Mouse (Mus musculus) hindbrain, embryonic 12.5 days (tissue): ENCODE results near the gene Gprc5d. TPM values are rescaled to one million over a fixed set of nuclear protein-coding genes. Genes with fewer than 3 reads are reported as not detected.

Experiments
- ATAC-seq: fragments of 200-750 bp; cut with Nextera tagmentation; 2 replicates; pipeline ENCODE4 v1.8.0; 2017; ENCODE audit warnings: moderate TSS enrichment; ENCODE audit not compliant: low FRiP score
- H3K27ac ChIP-seq: fragments of 300-500 bp; sonication (generic); 2 replicates; pipeline ENCODE4 v1.5.1; 2016; ENCODE audit warnings: mild to moderate bottlenecking
- H3K27me3 ChIP-seq: fragments of 300-500 bp; sonication (generic); 2 replicates; pipeline ENCODE4 v1.6.1; 2016; ENCODE audit warnings: mild to moderate bottlenecking
- H3K36me3 ChIP-seq: fragments of 300-500 bp; sonication (generic); 2 replicates; pipeline ENCODE4 v1.6.1; 2016; ENCODE audit warnings: mild to moderate bottlenecking
- H3K4me1 ChIP-seq: fragments of 300-500 bp; sonication (generic); 2 replicates; pipeline ENCODE4 v1.6.1; 2016
- H3K4me2 ChIP-seq: fragments of 300-500 bp; sonication (generic); replicated peaks from 2 replicates; pipeline ENCODE4 v1.6.1; 2016; ENCODE audit warnings: mild to moderate bottlenecking
- H3K4me3 ChIP-seq: fragments of 300-500 bp; sonication (generic); 2 replicates; pipeline ENCODE4 v1.5.1; 2016; ENCODE audit warnings: mild to moderate bottlenecking
- H3K9ac ChIP-seq: fragments of 300-500 bp; sonication (generic); 2 replicates; pipeline ENCODE4 v1.6.1; 2016; ENCODE audit warnings: mild to moderate bottlenecking, moderate library complexity
- H3K9me3 ChIP-seq: fragments of 300-500 bp; sonication (generic); replicated peaks from 2 replicates; pipeline ENCODE4 v1.6.1; 2016; ENCODE audit warnings: mild to moderate bottlenecking
- WGBS: fragments of 180-500 bp; shearing (Covaris S2); methylation state at CpG from one replicate; pipeline ENCODE4 v1.1.7; 2016; 5-methylcytosine and 5-hydroxymethylcytosine counted together
- polyA plus RNA-seq: library from polyadenylated mRNA; unstranded; fragments of >200 nt; fragmentation: Nextera tagmentation; extraction: Ambion mirVana; gene quantifications from 2 replicates; pipeline ENCODE4 v1.2.1, GENCODE M21; 2016

Gprc5d gene
- polyA plus RNA-seq, 1 experiment from 2014 or later = not detected

DNA sequence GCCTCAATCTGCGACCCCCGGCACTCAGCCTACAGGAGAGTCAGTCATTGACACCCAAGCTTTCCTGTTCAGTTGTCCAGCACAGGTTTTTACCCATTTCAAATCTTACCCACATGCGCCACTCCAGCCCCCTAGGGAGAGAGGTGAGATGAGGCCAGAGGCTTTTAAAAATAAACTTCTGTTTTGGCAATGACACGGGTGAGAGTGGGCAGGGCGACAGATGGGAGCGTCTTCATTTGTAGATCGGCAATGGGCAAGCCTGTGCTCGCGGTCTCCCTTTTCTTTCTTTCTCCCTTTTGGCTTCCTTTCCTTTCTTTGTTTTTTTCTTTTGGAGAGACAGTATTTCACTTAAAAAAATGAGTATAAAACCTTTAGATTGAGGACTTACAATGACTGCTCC lies 15.4 kb upstream of the Gprc5d start:
- Histone ChIP-seq H3K9me3 (no peaks in the 10 kb centered on the region), H3K9ac (no peak overlapping the region), H3K4me2 (no peak overlapping the region), H3K27me3 (0 out of 2 replicates have a peak, but pooled peaks cover 4% of the 10 kb centered on the region), H3K36me3 (no peaks in the 10 kb centered on the region), H3K4me3 (no peak overlapping the region), H3K27ac (no peak overlapping the region), H3K4me1 (peaks cover 16% of the 10 kb centered on the region)
- 92% methylated on average over 9 of the region's 9 CpGs for WGBS
- no peak for ATAC-seq

DNA sequence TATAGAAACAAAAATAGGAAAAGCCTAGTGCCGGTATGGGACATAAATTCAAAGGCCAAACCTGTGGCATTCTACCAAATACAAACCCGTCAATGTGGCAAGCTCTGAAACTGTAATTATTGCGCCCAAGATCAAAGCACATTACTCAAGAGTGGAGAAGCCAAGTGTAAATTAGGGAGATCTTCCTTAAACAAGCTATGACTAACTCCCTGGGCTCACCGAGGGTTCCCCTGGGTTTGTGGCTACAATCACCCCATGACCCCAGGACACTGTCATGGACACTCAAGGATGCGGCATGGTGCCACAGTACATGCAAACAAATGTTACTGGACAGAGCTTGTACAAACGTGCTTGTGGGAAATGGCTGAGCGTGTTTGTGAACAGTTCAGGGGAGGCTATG lies 15.0 kb upstream of the Gprc5d start:
- Histone ChIP-seq H3K27ac (no peak overlapping the region), H3K9me3 (no peaks in the 10 kb centered on the region), H3K36me3 (no peaks in the 10 kb centered on the region), H3K27me3 (0 out of 2 replicates have a peak, but pooled peaks cover 4% of the 10 kb centered on the region), H3K4me2 (no peak overlapping the region), H3K4me3 (no peak overlapping the region), H3K9ac (no peak overlapping the region), H3K4me1 (peaks cover 12% of the 10 kb centered on the region)
- 85% methylated on average over 7 of the region's 7 CpGs for WGBS
- ATAC-seq = no peak

DNA sequence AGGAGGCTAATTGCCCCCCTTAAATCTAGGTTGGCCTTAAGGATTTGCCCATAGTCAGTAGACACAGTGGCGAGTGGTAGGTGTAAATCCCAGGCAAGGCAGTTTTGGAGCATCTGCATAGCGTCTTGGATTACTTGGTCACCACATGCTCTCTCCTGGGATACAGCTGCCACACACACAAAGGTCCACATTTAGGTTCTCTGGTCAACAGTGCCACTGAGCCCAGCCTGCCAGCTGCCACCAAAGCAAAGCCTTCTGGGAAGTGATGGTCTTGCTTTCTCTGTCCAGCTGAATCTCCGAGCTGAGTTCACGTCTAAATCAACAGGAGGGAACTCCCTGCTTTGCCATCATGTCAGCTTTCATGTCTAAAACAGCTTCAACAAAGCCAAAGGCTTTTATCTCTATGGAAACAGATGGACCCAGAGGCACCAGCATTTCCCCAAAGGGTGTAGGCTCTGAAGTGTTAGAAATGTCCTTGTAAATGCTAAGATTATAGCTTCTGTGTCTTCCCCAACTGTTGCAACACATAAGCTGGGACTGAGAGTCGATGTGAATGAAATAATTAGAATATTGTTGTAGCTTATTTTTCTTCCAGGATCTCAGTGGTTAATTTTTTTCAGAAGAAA lies 6.8 kb upstream of the Gprc5d start:
- no peak overlapping the region for H3K9ac ChIP-seq
- H3K4me1 ChIP-seq = peaks cover 5% of the 10 kb centered on the region; the same call in 1 of the 2 replicates
- no peaks in the 10 kb centered on the region for H3K9me3 ChIP-seq
- no peaks in the 10 kb centered on the region for H3K36me3 ChIP-seq
- H3K27me3 ChIP-seq = no peaks in the 10 kb centered on the region
- no peak overlapping the region for H3K4me2 ChIP-seq
- H3K27ac ChIP-seq = no peak overlapping the region
- no peak for ATAC-seq
- no peak overlapping the region for H3K4me3 ChIP-seq
- 46% methylated on average over 5 of the region's 5 CpGs for WGBS

DNA sequence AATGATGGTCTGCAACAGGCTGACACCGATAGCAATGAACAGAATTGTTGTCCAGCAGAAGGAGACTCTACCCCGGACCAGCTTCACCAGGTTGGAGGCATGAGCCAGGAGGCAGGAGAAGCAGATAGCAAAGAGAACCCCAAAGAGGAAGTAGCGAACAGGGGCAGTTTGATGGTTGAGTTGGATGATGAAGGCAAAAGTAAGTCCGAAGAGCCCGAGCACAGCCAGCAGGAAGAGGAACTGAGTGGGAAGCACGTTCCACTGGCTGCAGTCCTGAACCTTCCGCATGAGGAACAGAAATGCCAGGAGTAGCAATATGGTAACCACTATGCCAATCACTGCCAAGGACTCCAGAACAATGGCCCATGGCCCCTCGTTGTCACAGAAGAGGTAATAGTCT lies 1.6 kb downstream of the Gprc5d start:
- 94% methylated on average over 8 of the region's 8 CpGs for WGBS
- Histone ChIP-seq H3K36me3 (no peaks in the 10 kb centered on the region), H3K4me3 (no peak overlapping the region), H3K4me2 (no peak overlapping the region), H3K27ac (no peak overlapping the region), H3K4me1 (peaks cover 11% of the 10 kb centered on the region), H3K9me3 (no peaks in the 10 kb centered on the region), H3K27me3 (peaks cover 6% of the 10 kb centered on the region), H3K9ac (no peak overlapping the region)
- no peak for ATAC-seq

GRCm38 (mm10) chr6:135113114-135113436 lies 5.0 kb downstream of the Gprc5d start:
- H3K9me3 ChIP-seq = no peaks in the 10 kb centered on the region
- H3K36me3 ChIP-seq = no peaks in the 10 kb centered on the region
- no peak overlapping the region for H3K4me3 ChIP-seq
- no peak overlapping the region for H3K4me2 ChIP-seq
- peaks cover 6% of the 10 kb centered on the region for H3K27me3 ChIP-seq
- 9% methylated on average over 6 of the region's 6 CpGs for WGBS
- no peak for ATAC-seq
- H3K4me1 ChIP-seq = peaks cover 11% of the 10 kb centered on the region
- H3K27ac ChIP-seq = no peak overlapping the region
- H3K9ac ChIP-seq = no peak overlapping the region

DNA sequence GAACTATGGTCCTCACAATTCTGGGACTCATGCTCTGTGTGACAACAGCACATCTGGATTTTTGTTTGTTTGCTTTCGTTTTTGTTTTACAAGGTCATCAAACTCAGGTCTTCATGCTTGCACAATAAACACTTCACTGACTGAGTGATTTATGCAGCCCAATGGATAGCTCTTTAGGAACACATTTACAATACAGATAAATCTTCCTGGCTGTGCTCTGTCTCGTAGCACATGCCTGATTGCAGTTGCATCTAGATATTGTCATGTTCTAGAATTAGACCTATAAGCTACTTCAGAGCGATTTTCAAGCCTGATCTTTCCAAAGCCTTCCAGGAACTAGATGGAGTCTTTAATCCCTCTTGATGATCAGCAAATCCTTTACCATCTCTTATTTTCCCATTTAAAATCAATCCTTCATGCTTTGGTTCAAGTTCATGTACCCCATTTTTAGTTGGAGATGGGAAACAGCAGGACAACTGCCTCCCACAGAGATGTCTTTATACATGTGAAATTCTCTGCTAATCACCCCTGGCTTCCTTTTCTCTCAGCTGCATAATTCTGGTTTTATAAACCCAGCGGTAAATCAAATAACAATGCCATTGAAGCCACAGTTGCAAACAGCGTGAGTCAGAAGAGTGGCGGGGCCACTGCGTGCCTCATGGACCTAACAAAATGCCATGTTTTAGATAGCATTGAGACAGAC lies 5.5 kb downstream of the Gprc5d start:
- ATAC-seq = peak; percentile 52; the same call in 1 of the 2 replicates
- no peak overlapping the region for H3K9ac ChIP-seq
- no peaks in the 10 kb centered on the region for H3K36me3 ChIP-seq
- 12% methylated on average over 7 of the region's 7 CpGs for WGBS
- no peak overlapping the region for H3K27ac ChIP-seq
- no peak overlapping the region for H3K4me2 ChIP-seq
- peaks cover 7% of the 10 kb centered on the region for H3K27me3 ChIP-seq
- peaks cover 11% of the 10 kb centered on the region for H3K4me1 ChIP-seq
- H3K9me3 ChIP-seq = no peaks in the 10 kb centered on the region
- no peak overlapping the region for H3K4me3 ChIP-seq

GRCm38 (mm10) chr6:135107014-135107413 lies 11.1 kb downstream of the Gprc5d start:
- no peak overlapping the region for H3K27ac ChIP-seq
- ATAC-seq = no peak
- H3K4me2 ChIP-seq = no peak overlapping the region
- WGBS = 88% methylated on average over 6 of the region's 6 CpGs
- H3K9me3 ChIP-seq = no peaks in the 10 kb centered on the region
- H3K4me3 ChIP-seq = no peak overlapping the region
- H3K9ac ChIP-seq = no peak overlapping the region
- peaks cover 10% of the 10 kb centered on the region for H3K4me1 ChIP-seq
- H3K36me3 ChIP-seq = no peaks in the 10 kb centered on the region
- H3K27me3 ChIP-seq = peaks cover 10% of the 10 kb centered on the region

GRCm38 (mm10) chr6:135102736-135103303 lies 15.3 kb downstream of the Gprc5d start:
- peaks cover 13% of the 10 kb centered on the region for H3K27me3 ChIP-seq
- 84% methylated on average over 5 of the region's 5 CpGs for WGBS
- peaks cover 8% of the 10 kb centered on the region for H3K4me1 ChIP-seq
- no peaks in the 10 kb centered on the region for H3K9me3 ChIP-seq
- H3K36me3 ChIP-seq = no peaks in the 10 kb centered on the region
- no peak for ATAC-seq
- no peak overlapping the region for H3K9ac ChIP-seq
- H3K27ac ChIP-seq = no peak overlapping the region
- H3K4me3 ChIP-seq = no peak overlapping the region
- no peak overlapping the region for H3K4me2 ChIP-seq

DNA sequence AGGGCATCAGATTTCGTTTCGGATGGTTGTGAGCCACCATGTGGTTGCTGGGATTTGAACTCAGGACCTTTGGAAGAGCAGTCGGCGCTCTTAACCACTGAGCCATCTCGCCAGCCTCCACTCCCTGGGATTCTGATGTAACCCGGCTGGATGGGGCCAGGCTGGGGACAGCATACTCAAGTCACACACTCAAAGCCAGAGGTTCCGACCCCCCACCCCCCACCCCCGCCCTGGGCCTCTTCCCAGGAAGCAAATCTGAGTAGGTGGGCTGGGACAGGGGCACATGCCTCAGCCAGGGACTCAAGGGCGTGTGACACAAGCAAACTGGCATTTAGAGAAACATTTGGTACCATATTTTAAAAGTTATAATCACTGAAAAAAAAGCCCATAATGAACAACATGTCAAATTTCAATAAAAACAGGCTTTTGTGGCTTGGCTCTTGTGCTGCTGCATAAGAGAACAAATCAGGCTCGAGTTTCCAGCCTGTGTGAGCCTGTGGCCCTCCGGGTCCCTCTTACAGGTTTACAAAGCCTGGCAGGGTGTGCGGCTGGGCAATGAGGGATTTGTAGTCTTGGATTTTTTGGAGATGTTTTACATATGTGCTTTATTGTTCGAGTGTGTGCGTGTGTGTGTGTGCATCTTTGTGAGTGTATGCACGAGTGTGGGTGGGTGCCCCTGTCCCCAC lies 17.2 kb downstream of the Gprc5d start:
- Histone ChIP-seq H3K36me3 (no peaks in the 10 kb centered on the region), H3K27me3 (peaks cover 10% of the 10 kb centered on the region; the same call in 1 of the 2 replicates), H3K4me2 (no peak overlapping the region), H3K4me3 (no peak overlapping the region), H3K9me3 (no peaks in the 10 kb centered on the region), H3K9ac (no peak overlapping the region), H3K27ac (no peak overlapping the region), H3K4me1 (peaks cover 8% of the 10 kb centered on the region)
- 80% methylated on average over 15 of the region's 15 CpGs for WGBS
- no peak for ATAC-seq

DNA sequence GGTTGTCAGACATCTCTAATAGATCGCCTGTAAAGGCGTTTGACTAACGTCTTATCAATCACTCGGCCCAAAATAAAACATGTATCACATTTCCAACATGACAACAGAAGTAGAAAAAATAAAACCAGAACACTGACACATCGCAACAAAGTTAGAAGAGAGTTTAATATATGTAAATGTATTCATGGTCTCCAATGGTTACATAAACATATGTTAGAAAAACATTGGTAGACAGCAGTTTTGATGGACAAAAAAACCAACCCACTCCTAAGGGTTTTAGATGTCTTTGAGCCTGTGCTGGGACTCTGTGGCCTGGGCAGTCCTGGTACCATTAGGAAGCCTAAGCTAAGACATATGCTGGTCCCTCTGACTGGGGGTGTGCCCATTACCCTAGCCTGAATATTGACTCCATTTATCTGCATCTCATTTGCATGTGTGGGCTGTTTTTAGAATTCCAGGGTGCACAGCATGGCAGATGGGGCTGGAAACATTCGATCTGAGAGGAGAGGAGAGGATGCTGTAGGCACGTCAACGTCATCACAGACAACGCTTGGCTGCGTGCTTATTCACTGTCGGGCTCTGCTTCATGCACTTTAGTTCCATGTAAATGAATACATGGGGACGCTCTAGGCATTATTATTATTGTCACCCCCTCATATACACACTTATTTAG lies 25.1 kb downstream of the Gprc5d start:
- no peaks in the 10 kb centered on the region for H3K36me3 ChIP-seq
- H3K4me2 ChIP-seq = no peak overlapping the region
- H3K4me1 ChIP-seq = peaks cover 4% of the 10 kb centered on the region; the same call in 1 of the 2 replicates
- no peak overlapping the region for H3K4me3 ChIP-seq
- no peak overlapping the region for H3K9ac ChIP-seq
- H3K27me3 ChIP-seq = 0 out of 2 replicates have a peak, but pooled peaks cover under 1% of the 10 kb centered on the region
- 79% methylated on average over 12 of the region's 12 CpGs for WGBS
- peak; percentile 41; the same call in 1 of the 2 replicates for ATAC-seq
- no peak overlapping the region for H3K27ac ChIP-seq
- no peaks in the 10 kb centered on the region for H3K9me3 ChIP-seq

DNA sequence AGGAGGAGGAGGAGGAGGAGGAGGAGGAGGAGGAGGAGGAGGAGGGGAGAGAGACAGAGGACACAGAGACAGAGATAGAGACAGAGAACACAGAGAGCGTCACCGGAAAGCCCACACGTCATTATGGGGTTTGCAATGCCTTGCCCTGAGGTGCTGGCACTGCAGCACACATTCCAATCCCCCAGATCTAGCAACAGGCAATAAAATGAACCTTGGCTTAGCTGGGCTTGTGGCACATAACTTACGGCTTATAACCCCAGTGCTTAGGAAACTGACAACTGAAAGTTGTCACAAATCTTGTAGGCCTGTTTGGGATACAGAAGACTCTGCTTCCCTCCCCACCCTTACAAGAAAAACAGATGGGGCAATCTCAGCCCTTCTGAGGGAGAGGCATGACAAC lies 27.4 kb downstream of the Gprc5d start:
- WGBS = 79% methylated on average over 4 of the region's 4 CpGs
- H3K27me3 ChIP-seq = no peaks in the 10 kb centered on the region
- H3K27ac ChIP-seq = no peak overlapping the region
- no peak for ATAC-seq
- no peaks in the 10 kb centered on the region for H3K36me3 ChIP-seq
- no peaks in the 10 kb centered on the region for H3K9me3 ChIP-seq
- H3K4me2 ChIP-seq = no peak overlapping the region
- H3K9ac ChIP-seq = no peak overlapping the region
- peaks cover 5% of the 10 kb centered on the region; the same call in 1 of the 2 replicates for H3K4me1 ChIP-seq
- no peak overlapping the region for H3K4me3 ChIP-seq

DNA sequence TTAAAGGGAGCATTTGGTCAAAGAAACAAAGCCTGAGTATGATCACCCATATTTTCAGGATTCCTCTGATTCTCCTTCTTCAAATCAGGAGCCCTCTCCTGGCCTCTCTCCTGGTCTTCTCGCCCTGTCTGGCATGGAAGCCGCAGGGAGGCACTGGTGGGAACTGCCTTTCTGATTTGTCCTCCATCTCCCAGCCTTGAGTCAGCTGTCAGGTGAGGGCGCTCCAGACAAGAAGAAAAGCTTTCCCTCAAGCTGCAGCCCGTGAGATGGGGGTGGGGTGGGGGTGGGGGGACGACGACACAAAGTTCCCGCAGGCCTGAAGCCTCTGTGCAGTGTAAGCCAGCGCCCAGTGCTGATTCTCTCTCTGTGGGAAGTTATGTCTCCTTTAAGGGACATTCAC lies 28.3 kb downstream of the Gprc5d start:
- Histone ChIP-seq H3K27ac (no peak overlapping the region), H3K4me2 (no peak overlapping the region), H3K9me3 (no peaks in the 10 kb centered on the region), H3K9ac (no peak overlapping the region), H3K27me3 (no peaks in the 10 kb centered on the region), H3K4me1 (peaks cover 5% of the 10 kb centered on the region; the same call in 1 of the 2 replicates), H3K4me3 (no peak overlapping the region), H3K36me3 (no peaks in the 10 kb centered on the region)
- WGBS = 27% methylated on average over 8 of the region's 8 CpGs
- ATAC-seq = no peak
